Mouse (Mus musculus): ENCODE measurements around the gene Il31ra. TPM values are rescaled to one million over a fixed set of nuclear protein-coding genes. Genes with fewer than 3 reads are reported as not detected.
"Not testable (repeated sequence)": the region's sequence is repeated elsewhere in the genome, so short reads cannot be mapped to it uniquely, and the experiment has no call there.

The Il31ra gene
- polyA plus RNA-seq, 1 experiment from 2014 or later: 0.08 TPM

DNA sequence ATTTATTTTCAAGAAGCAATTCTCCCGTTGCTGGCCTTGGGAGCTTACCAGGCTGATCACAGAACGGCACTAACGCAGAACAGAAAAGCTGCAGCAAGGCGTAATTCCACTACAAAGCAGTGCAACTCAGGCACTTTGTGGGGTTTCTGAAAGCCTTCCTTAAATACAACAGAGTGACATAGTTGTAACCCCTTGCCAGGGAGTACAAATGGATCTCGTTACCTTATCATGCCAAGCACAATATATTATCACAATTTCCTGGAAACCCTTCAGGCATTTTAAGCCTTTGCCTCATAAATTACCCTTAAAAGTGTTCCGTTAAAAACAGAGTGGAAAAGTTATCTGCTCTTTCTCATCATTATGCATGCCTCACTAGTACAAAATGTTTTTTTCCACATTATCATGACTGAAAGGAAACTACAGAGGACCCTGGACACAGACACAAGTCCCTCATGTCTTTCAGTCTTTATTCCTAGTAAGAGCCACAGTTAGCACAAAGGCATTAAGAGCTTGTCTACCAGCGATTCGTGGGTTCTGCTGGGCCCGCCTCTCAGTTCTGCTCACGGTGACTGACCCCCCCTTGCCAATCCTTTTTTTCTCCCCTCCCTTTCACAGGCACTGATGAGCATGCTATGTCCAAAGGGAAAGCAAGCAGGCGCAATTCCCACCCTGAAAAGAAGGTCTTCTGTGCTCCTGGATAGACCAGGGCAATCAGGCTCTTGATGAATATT is 13.4 kb downstream of the Il31ra start:
- H3K9ac ChIP-seq (ENCODE audit: low read depth, low read length): no peak overlapping the region
- H3K4me2 ChIP-seq: no peak overlapping the region
- 53% methylated on average over 11 of the region's 11 CpGs for WGBS
- no peaks in the 10 kb centered on the region for H3K27me3 ChIP-seq (replicated peaks; ENCODE audit: control insufficient read depth, insufficient read depth, low read length)
- no peaks in the 10 kb centered on the region for H3K36me3 ChIP-seq (ENCODE audit: control insufficient read depth, insufficient read depth, low read length)
- H3K9me3 ChIP-seq (ENCODE audit: control insufficient read depth, low read length): no peaks in the 10 kb centered on the region
- DNase-seq (ENCODE audit: low spot score) (no peak), ATAC-seq (replicated peaks; ENCODE audit: low FRiP score) (no peak)
- no peak overlapping the region for H3K4me3 ChIP-seq (ENCODE audit: low read depth, low read length)
- no peaks in the 10 kb centered on the region for H3K4me1 ChIP-seq (replicated peaks; ENCODE audit: control insufficient read depth, insufficient read depth, low read length)
- H3K27ac ChIP-seq (ENCODE audit: low read depth, low read length): no peak overlapping the region

DNA sequence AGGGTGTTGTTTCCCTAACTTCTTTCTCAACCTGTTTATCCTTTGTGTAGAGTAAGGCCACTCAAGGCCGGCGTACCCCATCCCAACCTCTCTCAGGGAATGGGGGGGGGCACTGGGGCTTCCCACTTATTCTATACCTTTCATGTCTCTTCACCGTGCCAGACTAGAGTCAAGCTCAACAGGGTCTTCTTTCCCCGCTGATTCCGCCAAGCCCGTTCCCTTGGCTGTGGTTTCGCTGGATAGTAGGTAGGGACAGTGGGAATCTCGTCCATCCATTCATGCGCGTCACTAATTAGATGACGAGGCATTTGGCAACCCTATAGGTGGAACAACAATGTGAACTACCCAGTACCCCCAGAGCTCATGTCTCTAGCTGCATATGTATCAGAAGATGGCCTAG is 16.1 kb downstream of the Il31ra start:
- ATAC-seq (replicated peaks; ENCODE audit: low FRiP score); H3K9ac ChIP-seq (ENCODE audit: low read depth, low read length); H3K9me3 ChIP-seq (ENCODE audit: control insufficient read depth, low read length): not testable (repeated sequence)

GRCm38 (mm10) chr13:112573800-112574199 is 20.4 kb downstream of the Il31ra start:
- Histone ChIP-seq H3K4me3 (ENCODE audit: low read depth, low read length) (no peak overlapping the region), H3K27me3 (replicated peaks; ENCODE audit: control insufficient read depth, insufficient read depth, low read length) (no peaks in the 10 kb centered on the region), H3K36me3 (ENCODE audit: control insufficient read depth, insufficient read depth, low read length) (no peaks in the 10 kb centered on the region), H3K4me1 (replicated peaks; ENCODE audit: control insufficient read depth, insufficient read depth, low read length) (no peaks in the 10 kb centered on the region; the same call in 1 of the 2 replicates), H3K9me3 (ENCODE audit: control insufficient read depth, low read length) (no peaks in the 10 kb centered on the region), H3K9ac (ENCODE audit: low read depth, low read length) (no peak overlapping the region), H3K27ac (ENCODE audit: low read depth, low read length) (no peak overlapping the region), H3K4me2 (no peak overlapping the region)
- no peak for DNase-seq (ENCODE audit: low spot score)
- ATAC-seq (replicated peaks; ENCODE audit: low FRiP score): no peak

More for the DNA sequence above, 16.1 kb downstream of the Il31ra start:
- H3K27ac ChIP-seq (ENCODE audit: low read depth, low read length); DNase-seq (ENCODE audit: low spot score); H3K27me3 ChIP-seq (replicated peaks; ENCODE audit: control insufficient read depth, insufficient read depth, low read length); H3K4me3 ChIP-seq (ENCODE audit: low read depth, low read length); H3K4me2 ChIP-seq; H3K36me3 ChIP-seq (ENCODE audit: control insufficient read depth, insufficient read depth, low read length); H3K4me1 ChIP-seq (replicated peaks; ENCODE audit: control insufficient read depth, insufficient read depth, low read length): not testable (repeated sequence)
- WGBS: 75% methylated on average over 11 of the region's 11 CpGs

- Histone ChIP-seq H3K4me3 (ENCODE audit: low read depth, low read length) (no peak overlapping the region), H3K4me1 (replicated peaks; ENCODE audit: control insufficient read depth, insufficient read depth, low read length) (no peaks in the 10 kb centered on the region; the same call in 1 of the 2 replicates), H3K9me3 (ENCODE audit: control insufficient read depth, low read length) (no peaks in the 10 kb centered on the region), H3K4me2 (no peak overlapping the region), H3K9ac (ENCODE audit: low read depth, low read length) (no peak overlapping the region), H3K27me3 (replicated peaks; ENCODE audit: control insufficient read depth, insufficient read depth, low read length) (no peaks in the 10 kb centered on the region), H3K27ac (ENCODE audit: low read depth, low read length) (no peak overlapping the region), H3K36me3 (ENCODE audit: control insufficient read depth, insufficient read depth, low read length) (no peaks in the 10 kb centered on the region)
- DNase-seq (ENCODE audit: low spot score) (no peak), ATAC-seq (replicated peaks; ENCODE audit: low FRiP score) (no peak)
- 75% methylated on average over 5 of the region's 5 CpGs for WGBS
Measured at GRCm38 (mm10) chr13:112570768-112571167, 23.4 kb downstream of the Il31ra start.

- Histone ChIP-seq H3K4me3 (ENCODE audit: low read depth, low read length) (no peak overlapping the region), H3K36me3 (ENCODE audit: control insufficient read depth, insufficient read depth, low read length) (no peaks in the 10 kb centered on the region), H3K27me3 (replicated peaks; ENCODE audit: control insufficient read depth, insufficient read depth, low read length) (no peaks in the 10 kb centered on the region), H3K4me2 (no peak overlapping the region), H3K9ac (ENCODE audit: low read depth, low read length) (no peak overlapping the region), H3K4me1 (replicated peaks; ENCODE audit: control insufficient read depth, insufficient read depth, low read length) (no peaks in the 10 kb centered on the region; the same call in 1 of the 2 replicates), H3K27ac (ENCODE audit: low read depth, low read length) (no peak overlapping the region), H3K9me3 (ENCODE audit: control insufficient read depth, low read length) (no peaks in the 10 kb centered on the region)
- ATAC-seq (replicated peaks; ENCODE audit: low FRiP score) (no peak), DNase-seq (ENCODE audit: low spot score) (no peak)
- 62% methylated on average over 4 of the region's 4 CpGs for WGBS
Measured at GRCm38 (mm10) chr13:112569606-112570005, 24.6 kb downstream of the Il31ra start.

- no peak for ATAC-seq (replicated peaks; ENCODE audit: low FRiP score)
Measured at GRCm38 (mm10) chr13:112560554-112561138, 33.5 kb downstream of the Il31ra start.

GRCm38 (mm10) chr13:112556501-112556900 is 37.7 kb downstream of the Il31ra start:
- no peaks in the 10 kb centered on the region for H3K27me3 ChIP-seq (replicated peaks; ENCODE audit: control insufficient read depth, insufficient read depth, low read length)
- no peak overlapping the region for H3K4me3 ChIP-seq (ENCODE audit: low read depth, low read length)
- H3K36me3 ChIP-seq (ENCODE audit: control insufficient read depth, insufficient read depth, low read length): no peaks in the 10 kb centered on the region
- H3K4me2 ChIP-seq: no peak overlapping the region
- WGBS: 64% methylated on average over 2 of the region's 2 CpGs
- H3K9ac ChIP-seq (ENCODE audit: low read depth, low read length): no peak overlapping the region
- H3K9me3 ChIP-seq (ENCODE audit: control insufficient read depth, low read length): no peaks in the 10 kb centered on the region
- H3K27ac ChIP-seq (ENCODE audit: low read depth, low read length): no peak overlapping the region
- H3K4me1 ChIP-seq (replicated peaks; ENCODE audit: control insufficient read depth, insufficient read depth, low read length): no peaks in the 10 kb centered on the region
- no peak for DNase-seq (ENCODE audit: low spot score)
- ATAC-seq (replicated peaks; ENCODE audit: low FRiP score): no peak

More at GRCm38 (mm10) chr13:112560554-112561138, 33.5 kb downstream of the Il31ra start:
- Histone ChIP-seq H3K36me3 (ENCODE audit: control insufficient read depth, insufficient read depth, low read length) (no peaks in the 10 kb centered on the region), H3K4me2 (no peak overlapping the region), H3K27ac (ENCODE audit: low read depth, low read length) (no peak overlapping the region), H3K4me3 (ENCODE audit: low read depth, low read length) (no peak overlapping the region), H3K9ac (ENCODE audit: low read depth, low read length) (no peak overlapping the region), H3K27me3 (replicated peaks; ENCODE audit: control insufficient read depth, insufficient read depth, low read length) (no peaks in the 10 kb centered on the region), H3K4me1 (replicated peaks; ENCODE audit: control insufficient read depth, insufficient read depth, low read length) (no peaks in the 10 kb centered on the region), H3K9me3 (ENCODE audit: control insufficient read depth, low read length) (no peaks in the 10 kb centered on the region)
- no peak for DNase-seq (ENCODE audit: low spot score)
- WGBS: 83% methylated on average over 6 of the region's 6 CpGs

- Histone ChIP-seq H3K9me3 (ENCODE audit: control insufficient read depth, low read length) (no peaks in the 10 kb centered on the region), H3K9ac (ENCODE audit: low read depth, low read length) (no peak overlapping the region), H3K27me3 (replicated peaks; ENCODE audit: control insufficient read depth, insufficient read depth, low read length) (no peaks in the 10 kb centered on the region), H3K4me1 (replicated peaks; ENCODE audit: control insufficient read depth, insufficient read depth, low read length) (no peaks in the 10 kb centered on the region), H3K36me3 (ENCODE audit: control insufficient read depth, insufficient read depth, low read length) (no peaks in the 10 kb centered on the region), H3K4me2 (no peak overlapping the region), H3K27ac (ENCODE audit: low read depth, low read length) (no peak overlapping the region), H3K4me3 (ENCODE audit: low read depth, low read length) (no peak overlapping the region)
- WGBS: 88% methylated on average over 5 of the region's 5 CpGs
- DNase-seq (ENCODE audit: low spot score) (no peak), ATAC-seq (replicated peaks; ENCODE audit: low FRiP score) (no peak)
Measured at GRCm38 (mm10) chr13:112553304-112553703, 40.9 kb downstream of the Il31ra start.
